Mouse (Mus musculus): ENCODE results near the gene Irgq.

Gene Irgq

GRCm38 (mm10) chr7:24546634-24547389 is 16.3 kb downstream of the Irgq start:
- DNase-seq (ENCODE audit: low read depth, low spot score) = peak; percentile 96

GRCm38 (mm10) chr7:24547534-24548036 is 17.1 kb downstream of the Irgq start:
- DNase-seq (ENCODE audit: low read depth, low spot score) = no peak

GRCm38 (mm10) chr7:24551985-24552759 is 21.7 kb downstream of the Irgq start:
- no peak for DNase-seq (ENCODE audit: low read depth, low spot score)

- DNase-seq (ENCODE audit: low read depth, low spot score) = no peak
These were observed 25.3 kb downstream of the Irgq start for GRCm38 (mm10) chr7:24555786-24556185.

- DNase-seq (ENCODE audit: low read depth, low spot score) = no peak
These were observed 31.0 kb downstream of the Irgq start for GRCm38 (mm10) chr7:24561450-24561849.

GRCm38 (mm10) chr7:24563191-24563836 is 32.8 kb downstream of the Irgq start:
- DNase-seq (ENCODE audit: low read depth, low spot score) = no peak

GRCm38 (mm10) chr7:24563837-24564206 is 33.3 kb downstream of the Irgq start:
- DNase-seq (ENCODE audit: low read depth, low spot score) = no peak

- DNase-seq (ENCODE audit: low read depth, low spot score) = no peak
These were observed 34.2 kb downstream of the Irgq start for GRCm38 (mm10) chr7:24564607-24565265.

- DNase-seq (ENCODE audit: low read depth, low spot score) = no peak
These were observed 35.1 kb downstream of the Irgq start for GRCm38 (mm10) chr7:24565627-24566026.

GRCm38 (mm10) chr7:24566206-24566605 is 35.7 kb downstream of the Irgq start:
- no peak for DNase-seq (ENCODE audit: low read depth, low spot score)

- no peak for DNase-seq (ENCODE audit: low read depth, low spot score)
These were observed 38.0 kb downstream of the Irgq start for GRCm38 (mm10) chr7:24568512-24568911.

GRCm38 (mm10) chr7:24571071-24571470 is 40.6 kb downstream of the Irgq start:
- DNase-seq (ENCODE audit: low read depth, low spot score) = no peak

GRCm38 (mm10) chr7:24572455-24572854 is 42.0 kb downstream of the Irgq start:
- no peak for DNase-seq (ENCODE audit: low read depth, low spot score)

GRCm38 (mm10) chr7:24574224-24574796 is 43.8 kb downstream of the Irgq start:
- DNase-seq (ENCODE audit: low read depth, low spot score) = no peak

- DNase-seq (ENCODE audit: low read depth, low spot score) = no peak
These were observed 47.3 kb downstream of the Irgq start for GRCm38 (mm10) chr7:24577811-24578210.

GRCm38 (mm10) chr7:24584876-24585275 is 54.4 kb downstream of the Irgq start:
- no peak for DNase-seq (ENCODE audit: low read depth, low spot score)

- no peak for DNase-seq (ENCODE audit: low read depth, low spot score)
These were observed 55.5 kb downstream of the Irgq start for GRCm38 (mm10) chr7:24585995-24586394.

GRCm38 (mm10) chr7:24586828-24587227 is 56.3 kb downstream of the Irgq start:
- DNase-seq (ENCODE audit: low read depth, low spot score) = no peak

GRCm38 (mm10) chr7:24587330-24588105 is 57.0 kb downstream of the Irgq start, which contains the start of the genes Ethe1 and Zfp575:
Ethe1 (plus strand) TSS chr7:24587543.
Zfp575 (minus strand) TSS chr7:24587641.
- peak; percentile 76 for DNase-seq (ENCODE audit: low read depth, low spot score)

Data from brain, embryonic 18.5 days (tissue).